Mouse (Mus musculus): ENCODE data around the gene Atp6v1c2.

Gene Atp6v1c2

GRCm38 (mm10) chr12:17258431-17258830 lies 70.7 kb downstream of the Atp6v1c2 start:
- DNase-seq (ENCODE audit: low spot score in 2 of 2) = no peak

- peak in 1 of 2 experiments; percentile 61 for DNase-seq (ENCODE audit: low spot score in 2 of 2)
Measured at GRCm38 (mm10) chr12:17256905-17257304, 72.3 kb downstream of the Atp6v1c2 start.

GRCm38 (mm10) chr12:17255602-17256001 lies 73.6 kb downstream of the Atp6v1c2 start:
- DNase-seq (ENCODE audit: low spot score in 2 of 2) = no peak

GRCm38 (mm10) chr12:17253069-17253468 lies 76.1 kb downstream of the Atp6v1c2 start:
- peak; percentile 58 to 68 for DNase-seq (ENCODE audit: low spot score in 2 of 2)

GRCm38 (mm10) chr12:17250962-17251361 lies 78.2 kb downstream of the Atp6v1c2 start:
- DNase-seq (ENCODE audit: low spot score in 2 of 2) = no peak

GRCm38 (mm10) chr12:17242041-17242440 lies 87.1 kb downstream of the Atp6v1c2 start:
- DNase-seq (ENCODE audit: low spot score in 2 of 2) = no peak

- no peak for DNase-seq (ENCODE audit: low spot score in 2 of 2)
Measured at GRCm38 (mm10) chr12:17241614-17242013, 87.5 kb downstream of the Atp6v1c2 start.

- no peak for DNase-seq (ENCODE audit: low spot score in 2 of 2)
Measured at GRCm38 (mm10) chr12:17241016-17241415, 88.1 kb downstream of the Atp6v1c2 start.

GRCm38 (mm10) chr12:17239428-17239688 lies 89.8 kb downstream of the Atp6v1c2 start:
- no peak for DNase-seq (ENCODE audit: low spot score in 2 of 2)

- no peak for DNase-seq (ENCODE audit: low spot score in 2 of 2)
Measured at GRCm38 (mm10) chr12:17238588-17239427, 90.4 kb downstream of the Atp6v1c2 start.

- no peak for DNase-seq (ENCODE audit: low spot score in 2 of 2)
Measured at GRCm38 (mm10) chr12:17235535-17236313, 93.4 kb downstream of the Atp6v1c2 start.
